Mouse (Mus musculus) ovary, postnatal 10 days (tissue): ENCODE results near the gene Wdr72.

Source experiments
- DNase-seq: peaks from one replicate; pipeline ENCODE4 v3.0.0; 2022; ENCODE audit warnings: low spot score

Wdr72 gene

DNA sequence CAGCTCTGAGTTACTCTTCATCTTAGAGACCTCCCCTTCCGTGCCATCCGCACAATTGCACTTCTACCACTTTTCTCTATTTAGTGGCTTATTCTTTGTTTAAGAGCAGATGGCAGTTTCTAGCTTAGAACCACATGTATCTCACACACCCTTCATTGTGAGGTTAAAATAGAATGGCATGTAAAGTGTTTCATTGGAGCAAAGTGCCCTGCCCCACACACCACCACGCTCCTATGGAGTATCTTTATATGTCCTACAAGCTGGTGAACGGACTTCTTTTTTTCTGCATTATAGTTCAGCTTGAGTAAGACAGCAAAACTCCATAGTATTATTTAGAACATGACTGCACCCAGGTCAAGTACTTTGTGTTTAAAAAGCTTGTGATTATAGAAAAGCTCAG, 137.9 kb downstream of the Wdr72 start:
- no peak for DNase-seq

GRCm38 (mm10) chr9:74249486-74249885, 139.3 kb downstream of the Wdr72 start:
- DNase-seq, result no peak

DNA sequence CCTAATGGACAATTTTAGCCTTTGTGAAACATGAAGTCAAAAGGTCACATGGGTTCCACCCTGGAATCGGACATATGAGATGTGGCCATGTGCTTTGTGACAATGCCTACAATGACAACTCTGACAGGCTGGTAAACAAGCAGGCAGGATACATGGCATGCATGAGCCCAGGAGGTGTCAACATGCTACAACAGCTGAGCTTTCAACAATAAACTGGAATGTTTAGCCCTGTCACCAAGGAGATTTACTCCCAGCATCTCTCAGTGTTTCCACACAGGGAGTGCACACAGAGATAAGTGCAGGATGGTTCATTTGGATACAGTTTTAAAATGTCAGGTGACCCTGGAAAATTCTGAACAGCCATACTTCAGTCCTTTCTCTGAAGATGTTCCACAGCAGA, 140.4 kb downstream of the Wdr72 start:
- no peak for DNase-seq

DNA sequence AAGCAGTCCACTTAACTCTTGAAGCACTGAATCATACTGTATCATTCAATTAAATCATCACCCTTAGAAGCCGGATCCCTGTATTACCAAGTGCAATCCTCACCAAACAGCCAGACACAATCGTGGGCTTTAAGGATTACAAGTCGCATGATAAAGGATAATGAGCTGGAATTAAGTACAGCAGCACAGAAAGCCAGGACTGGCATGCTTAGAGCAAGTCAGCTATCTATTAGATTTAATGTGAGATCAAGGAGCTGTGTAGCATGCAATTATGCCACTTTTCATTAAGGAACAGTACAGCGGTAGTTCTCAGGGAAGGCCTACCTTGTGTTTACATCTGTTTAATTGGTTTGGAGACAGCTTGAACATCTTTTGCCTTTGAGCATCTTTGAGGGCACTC, 148.2 kb downstream of the Wdr72 start:
- DNase-seq, result no peak

DNA sequence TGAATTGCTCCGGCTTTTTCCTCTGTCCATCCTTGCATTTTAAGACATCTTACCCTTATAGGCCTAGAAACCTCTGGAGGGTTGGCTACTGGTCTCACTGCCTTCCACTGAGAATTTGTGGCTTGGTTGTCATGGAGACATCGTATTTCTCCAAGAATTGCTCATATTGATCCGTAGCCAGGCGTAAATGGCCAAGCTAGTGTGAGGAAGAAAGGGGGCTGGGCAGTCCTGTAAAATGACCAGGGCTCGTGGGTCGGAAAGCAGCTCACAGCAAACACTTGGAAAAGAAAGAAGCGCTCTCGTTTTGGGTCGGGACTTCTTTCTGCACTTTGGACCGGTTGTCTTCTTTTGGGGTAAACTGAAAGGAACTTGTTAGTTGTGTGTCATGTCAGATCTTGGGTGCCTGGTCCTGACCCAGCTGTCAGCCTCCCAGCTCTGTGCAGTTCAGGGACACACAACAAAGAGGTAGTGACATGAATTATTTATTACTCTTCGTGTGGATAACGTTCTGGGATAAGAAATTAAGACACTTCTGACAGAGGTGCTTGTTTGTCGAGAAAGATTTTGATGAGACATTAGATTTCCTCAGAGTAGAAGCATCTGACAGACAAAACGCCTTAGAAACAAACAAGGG, 167.7 kb downstream of the Wdr72 start:
- no peak for DNase-seq

GRCm38 (mm10) chr9:74282072-74282471, 171.9 kb downstream of the Wdr72 start:
- DNase-seq, result no peak

- no peak for DNase-seq
Observed at GRCm38 (mm10) chr9:74286210-74286609, 176.1 kb downstream of the Wdr72 start.

GRCm38 (mm10) chr9:74294479-74294878, 184.3 kb downstream of the Wdr72 start:
- no peak for DNase-seq

- no peak for DNase-seq
Observed at GRCm38 (mm10) chr9:74318771-74319170, 208.6 kb downstream of the Wdr72 start.

- DNase-seq, result no peak
Observed at GRCm38 (mm10) chr9:74324089-74324924, 214.2 kb downstream of the Wdr72 start.

GRCm38 (mm10) chr9:74324925-74325295, 214.8 kb downstream of the Wdr72 start:
- no peak for DNase-seq

GRCm38 (mm10) chr9:74325981-74326380, 215.8 kb downstream of the Wdr72 start:
- no peak for DNase-seq

- no peak for DNase-seq
Observed at GRCm38 (mm10) chr9:74328821-74329220, 218.7 kb downstream of the Wdr72 start.

DNA sequence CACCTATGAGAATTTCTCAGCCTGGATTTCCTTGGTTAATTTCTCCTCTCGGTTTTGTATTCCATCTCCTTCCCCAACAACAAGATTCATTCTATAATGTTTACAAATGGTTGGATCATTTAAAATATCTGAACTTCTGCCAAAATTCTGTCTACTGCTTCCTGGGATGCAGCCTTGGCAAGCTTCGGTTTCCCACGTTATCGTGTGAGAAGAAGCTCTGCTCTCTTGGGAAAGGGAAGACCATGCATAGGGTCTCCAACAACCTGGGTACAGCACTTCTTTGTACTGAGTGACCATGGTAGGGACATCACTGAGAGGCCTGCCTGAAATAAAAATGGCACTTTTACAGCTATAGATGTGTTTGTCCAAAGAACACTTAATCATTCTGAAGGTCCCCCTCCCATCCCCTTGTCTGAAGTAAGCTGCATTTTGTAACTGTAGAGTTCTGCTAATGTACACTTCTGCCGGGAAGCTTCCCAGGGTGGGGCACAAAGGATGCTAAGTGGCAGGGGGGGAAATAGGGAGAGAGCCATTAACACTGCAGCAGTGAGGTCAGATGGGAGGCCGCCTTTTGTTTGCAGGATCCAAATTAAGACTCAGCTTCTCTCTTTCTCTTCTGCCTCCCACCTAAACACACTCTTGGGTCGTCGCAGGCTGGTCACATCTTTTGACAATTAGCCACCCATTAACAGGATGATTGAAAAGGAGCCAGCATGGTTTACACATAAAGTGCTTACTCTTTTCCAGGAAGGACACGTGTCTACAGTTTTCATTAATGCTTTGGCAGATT, 220.7 kb downstream of the Wdr72 start:
- DNase-seq, result no peak

DNA sequence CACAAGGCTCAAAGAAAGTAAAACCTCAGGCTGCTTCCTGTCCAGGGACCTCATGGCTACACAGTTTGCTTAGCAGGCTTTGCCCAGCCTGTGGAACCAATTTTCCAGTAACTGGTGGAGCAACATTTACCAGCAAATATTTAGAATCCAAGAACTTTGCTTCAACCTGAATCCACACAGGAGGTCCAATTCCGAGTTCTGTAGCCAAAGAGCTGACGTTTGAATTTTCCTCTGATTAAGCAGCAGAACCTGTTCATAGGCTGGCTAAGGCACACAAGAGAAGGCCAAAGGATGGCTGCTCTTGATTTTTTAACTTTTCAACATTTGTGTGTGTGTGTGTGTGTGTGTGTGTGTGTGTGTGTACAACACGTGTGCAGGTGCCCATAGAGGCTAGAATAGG, 222.2 kb downstream of the Wdr72 start:
- no peak for DNase-seq
